Mouse (Mus musculus) embryo, embryonic 11.5 days (tissue): ENCODE measurements at regions not wholly inside any gene's neighbourhood (a gene's known extent, or its start where the extent isn't known, plus 50 kb on each side); places are given as distances from the start of the nearest gene placed in this dataset.

Source experiments
- DNase-seq: peaks from one replicate; pipeline ENCODE4 v3.0.0-alpha.2; 2012; ENCODE audit warnings: low read depth, low spot score

DNA sequence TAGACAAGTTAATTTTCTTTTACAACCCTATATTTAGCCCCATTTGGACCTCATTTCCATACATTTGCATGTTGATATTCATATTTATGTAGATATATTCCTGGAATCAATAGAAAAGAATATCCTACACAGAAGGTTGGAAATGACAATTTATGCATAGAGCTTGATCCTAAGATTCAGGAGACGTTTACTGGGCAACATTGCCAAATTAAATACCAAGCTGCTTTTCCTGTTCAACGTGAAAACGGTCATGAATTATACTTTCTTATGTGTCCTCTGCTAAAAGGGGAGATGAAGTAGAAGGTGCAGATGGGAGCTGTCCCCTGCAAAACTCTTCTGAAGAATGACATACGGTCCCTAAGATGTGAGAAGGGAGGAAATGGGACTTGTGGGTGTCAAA lies 2888.9 kb upstream of the Lrrc6 start:
- DNase-seq, result no peak

DNA sequence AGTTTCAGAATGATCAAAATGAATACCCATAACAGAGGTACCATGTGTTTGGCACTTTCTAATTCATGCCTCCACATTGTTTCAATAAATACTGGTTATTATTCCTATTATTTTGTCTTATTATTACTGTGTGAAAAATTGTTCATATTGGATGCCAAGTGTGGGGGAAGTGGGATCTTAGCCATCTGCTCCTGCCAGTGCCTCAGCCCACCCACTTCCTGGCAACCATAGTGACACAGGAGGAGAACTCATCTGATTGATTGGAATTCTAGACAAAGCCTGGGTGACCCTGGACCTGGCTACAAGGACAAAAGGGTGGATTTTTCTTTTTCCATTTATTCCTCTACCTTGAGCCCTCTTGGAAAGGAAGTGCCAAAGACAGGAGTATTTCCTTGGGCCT lies 2886.8 kb upstream of the Lrrc6 start:
- DNase-seq, result no peak

DNA sequence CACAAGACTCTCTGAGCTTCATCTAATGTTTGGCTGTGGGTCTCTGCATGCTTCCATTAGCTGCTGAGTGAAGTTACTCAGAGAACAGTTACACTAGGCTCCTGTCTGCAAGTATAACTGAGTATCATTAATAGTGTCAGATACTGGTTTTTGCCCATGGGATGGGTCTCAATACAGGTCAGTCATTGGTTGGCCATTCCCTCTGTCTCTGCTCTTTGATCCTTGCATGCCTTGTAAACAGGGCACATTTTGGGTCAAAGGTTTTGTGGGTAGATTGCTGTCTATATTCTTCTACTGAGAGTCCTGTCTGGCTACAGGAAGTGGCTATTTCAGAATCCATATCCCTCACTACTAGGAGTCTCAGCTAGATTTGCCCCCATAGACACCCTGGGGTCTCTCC lies 2864.7 kb upstream of the Lrrc6 start:
- no peak for DNase-seq

DNA sequence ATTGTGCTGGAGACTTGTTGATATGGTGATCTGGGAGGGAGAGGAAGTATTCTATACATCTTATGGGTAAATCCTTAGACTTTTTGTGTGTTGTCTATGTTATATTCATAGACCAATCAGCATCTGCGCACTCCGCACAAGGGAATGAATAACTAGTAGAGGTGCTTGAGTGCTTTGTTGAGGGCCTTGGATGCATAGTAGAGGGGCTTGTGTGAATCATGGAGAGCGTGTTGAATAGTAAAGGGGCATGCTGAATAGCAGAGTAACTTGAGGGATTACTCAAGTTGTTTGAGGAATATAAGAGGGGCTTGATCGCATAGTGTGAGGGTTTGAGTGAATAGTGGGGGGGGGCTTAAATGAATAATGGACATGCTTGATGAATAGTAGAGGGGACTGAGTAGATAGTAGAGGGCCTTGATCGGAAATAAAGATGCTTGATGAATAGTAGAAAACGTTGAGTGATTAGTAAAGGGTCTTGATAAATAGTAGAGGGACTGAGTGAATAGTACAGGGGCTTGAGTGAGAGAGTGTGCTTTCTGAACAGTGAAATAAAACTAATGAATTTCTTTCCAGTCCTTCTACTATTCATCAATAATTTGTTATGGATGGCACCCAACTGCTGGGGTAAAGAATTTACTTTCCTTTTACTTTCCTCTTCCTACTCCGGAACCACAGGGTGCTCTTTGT lies 2849.5 kb upstream of the Lrrc6 start:
- no peak for DNase-seq

DNA sequence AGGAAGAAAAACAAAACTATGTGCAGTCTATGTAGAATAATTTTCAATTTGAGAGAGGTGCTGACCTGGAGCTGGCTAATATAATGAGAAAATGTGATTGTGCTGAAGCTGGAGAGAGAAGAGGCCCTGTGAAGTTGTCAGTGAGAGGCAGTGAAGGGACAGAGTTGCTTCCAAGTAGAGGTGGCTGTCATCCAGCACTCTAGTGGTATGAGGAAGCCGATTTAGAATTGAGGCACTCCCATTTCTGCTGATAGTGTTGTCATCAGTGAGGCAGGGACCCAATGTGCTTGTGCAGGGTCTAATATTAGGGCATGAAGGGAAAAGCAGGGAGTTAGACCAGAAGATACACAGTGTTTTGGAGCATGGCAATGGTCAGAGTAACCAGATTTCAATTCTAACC lies 2845.4 kb upstream of the Lrrc6 start:
- no peak for DNase-seq

DNA sequence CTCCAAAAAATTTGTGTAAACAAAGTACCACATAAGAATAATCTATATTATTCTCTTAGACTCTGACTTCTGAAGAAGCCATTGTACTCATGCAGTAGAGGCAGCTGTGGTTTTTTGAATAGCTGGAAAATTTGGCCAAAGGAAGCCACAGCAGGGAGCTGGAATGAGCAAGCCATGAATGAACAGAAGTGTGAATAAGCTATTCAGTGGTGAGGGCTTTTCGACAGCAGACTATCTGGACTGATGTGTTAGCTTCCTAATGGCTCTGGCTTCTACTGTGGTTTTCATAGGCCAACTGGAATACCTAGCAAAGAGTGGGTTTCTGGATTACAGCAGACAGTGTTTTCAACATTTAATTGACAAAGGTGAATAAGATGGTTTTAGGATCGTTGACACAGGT lies 2842.0 kb upstream of the Lrrc6 start:
- no peak for DNase-seq

DNA sequence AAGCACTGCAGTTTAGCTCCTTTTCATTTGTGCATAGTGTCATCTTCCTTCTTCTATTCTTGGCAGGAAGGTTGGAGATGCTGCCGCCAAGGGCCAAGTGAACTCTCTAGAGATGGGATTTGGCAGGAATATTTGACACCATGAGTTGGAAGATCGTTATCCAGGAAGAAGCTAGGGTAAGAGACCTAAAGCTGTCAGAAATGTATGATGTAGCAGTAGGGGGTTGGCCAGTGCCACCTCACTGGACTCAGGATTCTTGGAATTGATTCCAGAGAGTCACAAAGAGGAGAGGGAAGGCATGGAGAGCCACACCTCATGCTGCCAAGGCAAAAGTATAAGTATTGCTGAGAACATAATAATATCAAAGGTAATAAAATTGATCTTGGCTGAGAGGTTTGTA lies 2835.8 kb upstream of the Lrrc6 start:
- DNase-seq, result no peak

DNA sequence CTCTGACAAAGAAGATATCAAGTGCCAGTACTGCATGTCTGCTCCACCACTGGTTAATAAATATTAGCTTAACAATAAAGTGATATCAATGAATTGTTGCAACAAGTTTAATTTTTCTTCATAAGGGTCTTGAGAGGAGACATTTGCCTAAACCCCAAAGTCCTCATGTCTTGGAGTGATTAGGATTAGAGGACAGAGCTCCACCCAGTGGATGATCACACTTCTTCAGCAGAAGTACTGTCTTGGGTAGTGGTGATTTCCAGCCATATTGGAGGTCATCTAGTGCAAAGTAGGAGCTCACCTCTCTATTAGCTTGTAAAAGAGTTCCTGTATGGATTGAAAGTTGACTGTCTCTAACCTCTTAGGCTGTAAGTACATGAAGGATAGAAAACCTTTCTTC lies 2825.8 kb upstream of the Lrrc6 start:
- no peak for DNase-seq

DNA sequence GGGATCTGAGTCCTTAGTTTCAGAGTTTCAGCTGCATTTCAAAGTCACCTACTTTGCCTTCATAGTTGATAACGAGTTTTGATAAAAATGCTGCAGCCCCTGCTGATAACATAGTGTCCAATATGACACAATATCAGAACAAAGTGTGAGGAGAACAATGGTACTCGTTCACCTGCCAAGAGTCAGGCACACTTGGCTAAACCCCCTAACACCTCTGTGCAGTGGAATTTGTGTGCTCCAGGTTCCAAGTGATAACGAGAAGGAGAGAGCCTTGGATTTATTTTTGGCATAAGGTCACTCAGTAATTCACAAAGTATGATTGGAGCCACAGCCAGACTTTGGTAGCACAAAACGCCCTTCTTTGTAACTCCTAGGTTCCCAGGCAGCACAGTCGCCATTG lies 2802.4 kb upstream of the Lrrc6 start:
- DNase-seq, result no peak

DNA sequence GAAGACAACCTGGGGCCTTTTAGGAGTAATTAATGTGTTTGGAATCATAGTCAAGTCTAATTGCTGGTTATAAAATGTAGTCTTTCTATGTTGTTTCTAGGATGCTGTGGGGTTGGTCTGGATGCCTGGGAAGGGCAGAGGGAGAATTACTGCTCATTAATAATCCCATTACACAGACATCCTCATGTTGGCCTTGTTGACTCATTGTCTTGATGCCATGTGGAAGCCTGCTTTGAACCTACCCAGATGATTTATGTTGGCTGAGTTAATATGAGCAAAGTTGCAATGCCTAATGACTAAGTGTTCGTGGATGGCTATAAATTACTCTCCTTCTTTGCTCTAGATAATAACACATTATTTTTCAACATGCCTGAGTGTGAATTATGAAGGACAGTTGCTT lies 2790.6 kb upstream of the Lrrc6 start:
- no peak for DNase-seq

DNA sequence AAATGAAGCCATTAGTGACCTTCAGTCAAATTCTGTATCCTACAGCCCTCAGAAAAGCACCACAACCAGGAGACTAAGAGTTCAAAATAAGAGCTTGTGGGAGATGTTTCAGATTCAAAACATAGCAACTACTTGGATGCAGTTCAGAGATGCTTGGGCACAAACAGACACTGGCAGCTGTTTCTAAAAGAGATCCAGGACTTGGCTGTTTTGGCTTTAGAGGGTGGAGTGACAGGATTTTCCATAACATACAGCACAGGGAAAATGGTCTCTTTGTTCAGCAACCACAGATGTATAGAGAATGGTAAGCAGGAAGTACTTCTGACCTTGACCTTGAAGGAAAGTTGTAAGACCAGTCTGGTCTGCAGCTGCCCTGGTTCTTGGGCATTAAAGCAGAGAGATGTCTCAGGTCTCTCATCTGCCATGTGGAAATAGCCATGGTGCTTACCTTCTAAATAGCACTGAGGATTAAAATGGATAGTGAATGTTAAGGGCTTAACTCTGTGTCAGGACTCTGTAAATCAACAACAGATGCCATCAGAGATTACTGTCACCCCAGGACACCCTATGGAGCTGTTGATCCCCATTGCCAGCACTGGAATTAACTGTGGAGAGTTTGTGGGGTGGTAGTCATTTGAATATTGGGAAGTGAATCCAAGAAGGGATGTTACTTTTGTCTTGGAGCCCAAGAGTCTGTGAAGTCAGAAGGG lies 2775.0 kb upstream of the Lrrc6 start:
- DNase-seq, result no peak

DNA sequence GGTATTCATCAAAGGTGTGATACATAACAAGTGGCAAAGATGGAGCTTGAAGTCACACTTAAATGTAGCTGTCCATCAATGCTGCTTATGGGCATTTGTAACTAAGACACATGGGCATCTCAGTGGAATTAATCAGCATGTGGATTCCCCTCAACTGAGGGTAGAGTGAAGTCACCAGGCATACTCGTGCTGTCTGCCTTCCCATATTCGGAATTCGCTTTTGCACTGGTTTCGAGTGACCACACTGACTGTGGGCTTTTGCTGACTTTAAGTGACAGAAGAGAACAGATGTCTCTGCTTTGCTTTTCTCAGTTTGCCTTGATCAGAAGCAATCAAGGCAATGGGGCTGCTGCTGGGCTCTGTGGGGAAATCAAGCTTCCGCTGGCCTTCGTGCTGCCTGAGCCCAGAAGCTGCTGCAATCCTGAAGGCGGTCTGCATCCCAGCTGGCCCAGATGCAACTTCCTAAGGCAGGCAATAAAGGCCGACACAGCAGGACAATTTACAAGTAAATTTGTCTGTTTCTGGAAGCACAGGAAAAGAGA lies 2773.6 kb upstream of the Lrrc6 start:
- no peak for DNase-seq

DNA sequence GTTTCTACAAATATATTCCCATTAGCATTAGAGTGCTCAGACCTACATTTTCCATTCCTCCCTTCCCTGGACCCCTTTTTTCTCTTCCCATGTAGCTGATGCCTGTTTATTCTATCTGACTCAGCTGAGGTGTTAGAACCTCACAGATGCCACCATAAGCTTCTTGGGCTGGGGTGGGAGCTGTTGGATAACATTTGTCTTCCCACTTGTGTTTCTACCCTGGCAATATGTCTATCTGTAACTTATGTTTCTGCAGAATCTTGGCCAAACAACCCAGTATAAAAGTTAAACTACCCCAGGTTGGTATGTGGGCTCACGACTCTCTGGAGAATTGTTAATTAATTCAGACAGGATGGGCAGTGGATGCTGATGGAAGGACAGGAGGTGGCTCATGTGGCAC lies 2772.8 kb upstream of the Lrrc6 start:
- no peak for DNase-seq

DNA sequence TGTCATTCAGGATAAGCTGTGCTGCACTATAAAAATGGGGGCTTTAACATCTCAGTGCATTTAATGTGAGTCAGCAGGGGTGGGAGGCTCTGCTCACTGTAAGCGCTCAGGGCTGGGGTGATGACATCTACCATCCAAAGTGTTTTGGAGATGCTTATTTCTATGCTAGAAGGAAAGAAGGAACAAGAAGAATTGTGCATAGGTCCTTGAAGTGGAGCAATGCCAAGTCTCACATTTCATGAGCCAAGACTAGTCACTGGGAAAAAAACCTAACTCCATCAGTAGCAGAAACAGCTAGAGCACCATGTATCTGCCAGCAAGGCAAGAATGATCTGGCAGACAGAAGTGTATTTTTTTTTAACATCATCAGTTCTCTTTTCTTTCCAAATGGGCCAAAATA lies 2761.2 kb upstream of the Lrrc6 start:
- no peak for DNase-seq

DNA sequence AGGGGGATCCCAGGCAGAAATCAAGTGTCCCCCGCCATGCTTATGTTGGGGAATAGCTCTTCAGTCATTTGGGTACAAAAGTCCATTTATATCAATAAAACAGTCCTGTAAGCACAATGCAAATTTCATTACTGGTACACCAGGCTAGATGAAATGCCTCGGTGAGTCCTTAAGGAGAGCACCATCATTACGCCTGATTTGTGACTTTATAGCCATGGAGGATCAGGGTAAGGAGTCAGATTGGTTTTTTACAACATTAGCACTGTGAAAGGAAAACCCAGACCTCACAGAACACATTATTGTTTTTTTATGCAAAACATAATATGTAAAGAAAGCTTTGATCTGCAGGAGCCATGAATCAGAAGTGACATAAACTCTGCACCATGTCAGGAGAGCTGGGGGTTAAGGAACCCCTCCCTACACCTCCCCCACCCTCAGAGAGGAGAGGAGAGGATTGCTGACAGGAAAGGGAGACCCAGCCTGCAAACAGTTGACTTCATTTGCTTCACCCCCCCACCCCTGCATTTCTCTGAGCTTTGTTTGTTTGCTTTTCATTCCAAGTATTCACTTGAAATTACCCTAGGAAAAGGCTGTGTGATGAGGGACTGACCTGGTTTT lies 2756.6 kb upstream of the Lrrc6 start:
- no peak for DNase-seq

DNA sequence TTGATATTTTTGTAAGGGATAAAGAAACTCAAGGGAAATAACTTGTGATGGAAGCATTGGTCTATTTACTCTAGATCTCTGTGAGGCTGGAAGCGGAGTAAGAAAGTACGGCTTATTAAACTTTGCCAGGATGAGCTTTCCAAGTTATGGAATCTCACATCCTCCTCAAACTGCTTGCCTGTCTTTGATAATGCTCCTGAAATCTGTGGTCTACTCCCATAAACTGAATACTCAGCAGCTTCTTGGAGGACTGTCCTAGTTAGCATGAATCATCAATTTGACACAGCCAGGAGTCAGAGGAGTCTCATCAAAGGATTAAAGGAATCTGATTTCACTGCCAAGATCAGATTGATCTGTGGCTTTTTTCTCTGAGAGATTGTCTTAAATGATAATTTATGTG lies 2753.0 kb upstream of the Lrrc6 start:
- DNase-seq, result no peak

DNA sequence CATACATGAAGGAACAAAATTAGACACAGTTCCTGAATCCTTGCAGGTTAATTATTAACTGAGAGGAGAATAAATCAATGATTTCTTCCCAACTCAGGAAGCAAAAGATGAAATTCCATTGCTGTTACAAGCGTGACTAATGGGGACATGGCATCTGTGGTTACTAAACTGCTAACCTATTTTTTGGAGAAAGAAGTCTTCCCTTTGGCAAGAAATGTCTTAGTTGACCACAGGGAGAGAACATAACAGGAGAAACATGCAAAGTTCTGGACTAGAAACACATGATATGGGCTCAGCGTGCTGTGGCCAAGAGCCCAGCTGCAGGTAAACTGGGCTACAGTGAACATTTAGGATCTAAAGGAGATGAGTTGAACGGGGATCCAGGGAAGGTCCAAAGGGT lies 2751.4 kb upstream of the Lrrc6 start:
- no peak for DNase-seq

DNA sequence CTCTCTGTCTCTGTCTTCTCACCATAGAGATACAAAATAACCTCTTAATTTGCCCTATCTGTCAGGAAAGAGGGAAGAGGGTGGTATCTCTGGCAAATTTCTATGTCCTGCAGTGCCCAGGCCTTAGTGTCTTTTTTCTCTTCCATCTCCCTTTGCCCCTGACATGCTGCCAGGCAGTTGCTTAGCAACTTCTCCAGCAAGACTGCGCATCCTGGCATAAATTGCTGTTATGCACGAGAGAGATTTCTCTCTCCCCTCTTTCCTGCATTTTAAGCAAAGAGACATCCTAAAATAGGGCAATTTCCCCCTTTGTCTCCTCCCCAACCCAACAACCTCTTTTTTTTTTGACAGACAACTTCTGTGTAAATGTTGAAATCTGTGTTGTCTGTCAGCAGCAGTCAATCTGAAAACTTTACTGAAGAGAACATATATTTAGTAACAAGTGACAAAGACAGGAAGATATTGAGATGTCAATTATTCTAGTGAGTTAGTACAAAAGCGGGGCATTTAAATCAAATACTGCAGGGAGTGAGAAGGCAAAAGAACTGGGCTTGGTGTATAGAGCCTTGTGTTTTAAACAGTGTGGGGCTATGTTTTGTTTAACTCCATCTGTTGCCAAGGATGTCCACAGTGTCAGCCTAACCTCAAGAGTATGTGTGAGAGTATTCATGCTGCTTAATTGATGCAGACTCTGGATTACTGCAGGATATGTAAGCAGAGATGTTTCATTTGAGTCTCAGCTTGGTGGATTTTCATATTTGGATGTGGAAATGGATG lies 2745.7 kb upstream of the Lrrc6 start:
- DNase-seq, result no peak

DNA sequence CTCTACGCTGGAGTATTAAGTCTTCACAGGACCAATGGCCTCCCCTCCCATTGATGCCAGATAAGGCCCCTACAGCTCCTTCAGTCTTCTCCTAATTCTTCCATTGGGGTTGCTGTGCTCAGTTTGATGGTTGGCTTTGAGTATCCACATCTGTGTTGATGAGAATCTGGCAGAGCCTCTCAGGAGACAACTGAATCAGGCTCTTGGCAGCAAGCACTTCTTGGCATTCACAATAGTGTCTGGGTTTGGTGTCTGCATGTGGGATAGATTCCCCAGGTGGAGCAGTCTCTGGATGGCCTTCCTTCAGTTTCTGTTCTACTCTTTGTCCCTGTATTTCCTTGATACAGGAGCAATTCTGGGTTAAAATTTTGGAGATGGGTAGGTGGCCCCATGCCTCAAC lies 2734.6 kb upstream of the Lrrc6 start:
- no peak for DNase-seq

DNA sequence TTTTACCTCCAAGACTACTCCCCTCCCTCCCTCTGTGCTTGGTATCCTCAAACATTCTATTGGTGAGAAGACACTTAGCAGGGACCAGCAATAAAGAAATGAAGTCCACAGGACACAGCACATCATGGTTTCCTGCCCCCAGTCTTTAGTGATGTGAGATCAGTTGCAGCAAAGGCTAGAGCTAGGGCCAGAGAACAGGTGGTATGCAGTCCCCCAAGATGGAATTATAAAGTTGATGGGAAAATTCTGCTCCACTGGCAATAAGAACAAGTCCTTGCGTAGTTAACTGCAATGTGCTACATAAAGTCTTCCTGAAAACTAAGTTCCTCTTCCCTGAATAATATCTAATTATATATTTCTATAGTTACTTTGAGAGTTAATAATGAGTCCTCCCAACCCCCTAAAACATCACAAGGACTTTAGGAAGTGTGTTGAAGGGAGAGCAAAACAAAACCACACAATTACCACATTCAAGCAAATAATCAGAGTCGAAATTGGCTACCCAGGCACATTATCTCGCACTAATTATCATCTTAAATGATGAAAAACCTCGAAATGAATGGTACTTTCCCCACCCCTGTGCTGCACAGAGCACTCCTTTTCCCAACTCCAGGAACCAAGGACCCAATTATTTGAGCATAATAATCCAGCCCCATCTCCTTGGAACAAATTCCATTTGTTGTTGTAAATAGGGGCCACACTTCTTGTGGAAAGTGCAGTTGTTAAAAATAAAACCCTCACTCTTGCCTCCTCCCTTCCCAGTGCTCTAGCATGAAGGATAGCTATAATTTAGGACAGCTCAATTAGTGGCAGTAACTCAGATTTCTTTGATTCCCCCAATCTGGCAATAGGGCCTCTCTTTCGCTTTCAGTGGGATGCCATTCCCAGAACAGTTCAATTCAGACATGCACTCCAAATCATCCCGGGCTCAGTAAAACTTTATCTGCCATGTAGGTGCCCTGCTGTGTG lies 2724.2 kb upstream of the Lrrc6 start:
- DNase-seq, result no peak

DNA sequence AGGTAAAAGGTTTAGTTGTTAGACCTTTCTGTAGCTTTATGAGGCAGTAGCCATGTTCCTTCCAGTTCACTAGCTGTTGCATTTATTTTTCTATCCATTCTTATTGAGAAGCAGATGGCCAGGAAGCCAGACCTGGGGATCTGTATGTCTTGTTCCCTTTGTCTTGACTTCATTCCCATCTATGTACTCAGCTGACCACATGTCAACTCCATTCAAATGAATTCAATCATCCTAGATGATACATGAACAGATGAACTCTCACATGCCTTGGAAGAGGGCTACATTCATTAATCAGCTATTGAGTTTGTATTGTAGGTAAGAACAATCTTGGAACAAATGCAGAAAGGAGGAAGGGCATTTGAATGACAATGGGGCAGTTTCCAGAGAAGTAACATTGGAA lies 2722.7 kb upstream of the Lrrc6 start:
- DNase-seq, result no peak
